Mouse (Mus musculus): ENCODE results near the gene Chchd4. TPM values are rescaled to one million over a fixed set of nuclear protein-coding genes. Genes with fewer than 3 reads are reported as not detected.

Gene Chchd4
- polyA plus RNA-seq, 1 experiment from 2014 or later: 18.9 TPM

DNA sequence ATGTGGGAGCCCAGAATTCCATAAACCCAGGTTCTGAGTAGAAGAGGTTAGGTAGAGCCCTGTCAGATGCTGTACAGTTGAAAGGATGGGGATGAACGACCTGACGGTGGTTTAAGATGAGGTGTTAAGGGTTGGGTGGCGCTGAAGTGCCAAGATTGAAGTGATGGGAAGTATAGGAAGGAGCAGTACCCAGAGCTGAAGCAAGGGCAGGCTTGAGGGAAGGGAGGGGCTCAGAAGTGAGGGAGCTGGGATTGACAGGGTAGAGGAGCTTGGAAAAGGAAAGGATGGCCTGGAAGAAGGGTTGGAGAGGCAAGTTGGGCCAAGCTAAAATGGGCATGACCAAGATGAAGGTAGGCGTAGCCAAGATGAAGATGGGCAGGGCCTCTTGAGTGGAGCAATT lies 51.7 kb downstream of the Chchd4 start:
- no peaks in the 10 kb centered on the region for H3K4me1 ChIP-seq
- WGBS: 65% methylated on average over 4 of the region's 4 CpGs
- H3K9me3 ChIP-seq: no peaks in the 10 kb centered on the region
- H3K4me3 ChIP-seq: no peak overlapping the region
- H3K27ac ChIP-seq: no peak overlapping the region
- no peak overlapping the region for H3K9ac ChIP-seq
- H3K4me2 ChIP-seq: no peak overlapping the region
- H3K27me3 ChIP-seq: peaks cover 19% of the 10 kb centered on the region
- no peak for ATAC-seq (ENCODE audit: insufficient number of reproducible peaks, low FRiP score, low TSS enrichment, low read depth)
- no peaks in the 10 kb centered on the region for H3K36me3 ChIP-seq

DNA sequence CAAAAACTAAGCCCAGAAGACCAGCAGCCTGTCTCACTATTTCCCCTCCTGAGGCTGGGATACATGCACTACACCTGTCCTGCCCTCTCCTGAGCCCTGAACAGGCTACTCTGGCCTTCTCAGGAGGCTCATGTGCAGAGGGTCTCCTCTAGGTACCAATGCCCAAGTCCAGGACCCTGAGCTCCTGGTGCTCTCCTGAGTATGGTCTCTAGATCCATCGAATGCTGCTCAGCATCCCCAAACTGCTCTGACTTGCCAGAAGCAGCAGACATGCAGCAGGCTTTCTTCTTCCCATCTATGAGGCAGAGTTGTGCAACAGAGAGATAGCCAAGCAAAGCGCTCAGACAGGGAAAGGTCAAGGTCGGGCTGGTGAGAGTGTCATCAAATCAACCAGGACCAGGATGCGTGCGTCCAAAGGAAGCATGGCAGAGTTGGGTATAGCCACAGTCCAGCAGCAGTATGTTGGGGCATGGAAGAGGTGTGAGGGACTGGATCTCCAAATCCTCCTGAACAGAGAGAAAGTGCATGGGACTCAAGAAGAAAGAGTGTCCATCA lies 56.0 kb downstream of the Chchd4 start:
- no peaks in the 10 kb centered on the region for H3K36me3 ChIP-seq
- H3K4me1 ChIP-seq: no peaks in the 10 kb centered on the region
- peaks cover 53% of the 10 kb centered on the region for H3K27me3 ChIP-seq
- H3K9me3 ChIP-seq: no peaks in the 10 kb centered on the region
- 79% methylated on average over 5 of the region's 5 CpGs for WGBS
- H3K4me3 ChIP-seq: no peak overlapping the region
- H3K9ac ChIP-seq: no peak overlapping the region
- ATAC-seq (ENCODE audit: insufficient number of reproducible peaks, low FRiP score, low TSS enrichment, low read depth): no peak
- H3K27ac ChIP-seq: no peak overlapping the region
- H3K4me2 ChIP-seq: no peak overlapping the region

DNA sequence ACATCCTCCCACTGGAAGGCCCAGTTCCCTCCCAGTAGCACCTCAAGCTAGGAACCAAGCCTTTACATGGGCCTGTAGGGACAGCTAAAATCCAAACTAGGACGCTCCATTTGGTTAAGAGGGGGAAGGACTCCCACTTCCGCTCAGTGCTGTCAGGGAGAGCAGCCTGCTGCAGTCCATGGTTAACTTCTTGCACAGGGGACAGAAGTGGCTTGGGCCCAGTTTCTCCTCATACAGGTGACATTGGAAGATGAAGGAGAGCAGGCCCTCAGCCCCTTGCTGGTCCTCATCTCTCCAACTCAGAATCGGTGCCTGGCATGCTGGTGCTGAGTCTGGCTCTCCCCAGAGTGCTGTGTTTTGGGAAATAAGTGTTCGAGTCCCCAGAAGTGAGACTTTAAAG lies 57.2 kb downstream of the Chchd4 start:
- no peak overlapping the region for H3K9ac ChIP-seq
- peaks cover 63% of the 10 kb centered on the region for H3K27me3 ChIP-seq
- H3K9me3 ChIP-seq: no peaks in the 10 kb centered on the region
- ATAC-seq (ENCODE audit: insufficient number of reproducible peaks, low FRiP score, low TSS enrichment, low read depth): no peak
- H3K4me1 ChIP-seq: peaks cover 6% of the 10 kb centered on the region
- no peak overlapping the region for H3K27ac ChIP-seq
- no peak overlapping the region for H3K4me2 ChIP-seq
- H3K36me3 ChIP-seq: no peaks in the 10 kb centered on the region
- WGBS: 75% methylated on average over 4 of the region's 4 CpGs
- H3K4me3 ChIP-seq: no peak overlapping the region

DNA sequence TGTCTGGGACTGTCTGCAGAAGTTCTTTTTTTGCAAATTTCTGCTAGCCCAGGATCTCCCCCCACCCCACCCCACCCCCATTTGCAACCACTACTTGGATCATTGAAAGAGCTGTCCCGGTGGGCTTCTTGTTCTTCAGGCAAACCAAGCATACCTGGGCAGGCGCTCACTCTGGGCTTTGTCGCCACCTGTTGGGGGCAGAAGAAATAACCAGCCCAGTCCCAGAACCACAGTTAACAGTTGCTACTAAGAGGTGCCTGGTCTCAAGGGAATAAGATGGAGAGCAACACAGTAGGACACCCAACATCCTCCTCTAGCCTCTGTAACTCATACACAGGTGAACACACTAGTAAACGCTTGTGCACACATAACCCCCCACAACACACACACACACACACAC lies 58.5 kb downstream of the Chchd4 start:
- Histone ChIP-seq H3K9me3 (no peaks in the 10 kb centered on the region), H3K4me1 (peaks cover 18% of the 10 kb centered on the region), H3K27me3 (peaks cover 71% of the 10 kb centered on the region), H3K36me3 (no peaks in the 10 kb centered on the region), H3K9ac (no peak overlapping the region), H3K27ac (no peak overlapping the region), H3K4me3 (no peak overlapping the region), H3K4me2 (no peak overlapping the region)
- 5% methylated on average over 4 of the region's 4 CpGs for WGBS
- no peak for ATAC-seq (ENCODE audit: insufficient number of reproducible peaks, low FRiP score, low TSS enrichment, low read depth)

Other genes with a start within 250 kb of the Chchd4 start
- 4.1 and 4.5 TPM in 2 replicates for gene Wnt7a, start 62.2 kb downstream of the Chchd4 start, polyA plus RNA-seq (2015; fragmentation: Nextera tagmentation; extraction: Ambion mirVana)
- gene Tmem43, start 157 bp upstream of the Chchd4 start, polyA plus RNA-seq (2015; fragmentation: Nextera tagmentation; extraction: Ambion mirVana): 81.3 and 89.9 TPM in 2 replicates
- gene Xpc, start 42.3 kb upstream of the Chchd4 start, polyA plus RNA-seq (2015; fragmentation: Nextera tagmentation; extraction: Ambion mirVana): 13.9 and 14.2 TPM in 2 replicates
- 186 and 202 TPM in 2 replicates for gene Lsm3, start 42.4 kb upstream of the Chchd4 start, polyA plus RNA-seq (2015; fragmentation: Nextera tagmentation; extraction: Ambion mirVana)
- gene Slc6a6, start 210.5 kb upstream of the Chchd4 start, polyA plus RNA-seq (2015; fragmentation: Nextera tagmentation; extraction: Ambion mirVana): 44.5 and 46.8 TPM in 2 replicates